Mouse (Mus musculus) cerebral cortex, adult 2 months (tissue): ENCODE measurements around the gene Zfp628.

Experiments
- WGBS: fragments of 180-500 bp; shearing (Covaris S2); methylation state at CpG from one replicate; pipeline ENCODE4 v1.1.7; 2018; 5-methylcytosine and 5-hydroxymethylcytosine counted together

Zfp628 gene

DNA sequence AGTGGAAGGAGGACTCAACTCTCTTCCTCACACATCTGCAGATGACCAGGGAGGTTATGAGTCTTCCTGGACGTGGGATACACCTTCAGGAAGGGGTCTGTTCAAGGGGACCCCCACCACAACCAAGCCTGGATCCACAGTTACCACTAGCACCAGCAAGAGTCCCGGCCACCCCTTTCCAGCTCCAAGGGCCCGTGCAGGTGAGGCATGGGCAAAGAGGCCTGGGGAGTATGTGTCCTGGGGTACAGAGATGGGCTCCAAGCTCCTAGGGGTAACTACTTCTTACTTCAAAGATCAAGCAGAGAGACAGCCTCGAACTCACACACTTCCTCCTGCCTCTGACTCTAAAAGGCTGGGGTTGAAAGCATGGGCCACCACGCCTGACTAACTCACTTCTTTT, 27.7 kb downstream of the Zfp628 start:
- 58% methylated on average over 5 of the region's 5 CpGs for whole genome bisulfite sequencing

GRCm38 (mm10) chr7:4943223-4943815, 28.3 kb downstream of the Zfp628 start:
- WGBS: 12% methylated on average over 15 of the region's 15 CpGs

- WGBS: 32% methylated on average over 2 of the region's 2 CpGs
Measured at GRCm38 (mm10) chr7:4947855-4948254, 32.8 kb downstream of the Zfp628 start.

DNA sequence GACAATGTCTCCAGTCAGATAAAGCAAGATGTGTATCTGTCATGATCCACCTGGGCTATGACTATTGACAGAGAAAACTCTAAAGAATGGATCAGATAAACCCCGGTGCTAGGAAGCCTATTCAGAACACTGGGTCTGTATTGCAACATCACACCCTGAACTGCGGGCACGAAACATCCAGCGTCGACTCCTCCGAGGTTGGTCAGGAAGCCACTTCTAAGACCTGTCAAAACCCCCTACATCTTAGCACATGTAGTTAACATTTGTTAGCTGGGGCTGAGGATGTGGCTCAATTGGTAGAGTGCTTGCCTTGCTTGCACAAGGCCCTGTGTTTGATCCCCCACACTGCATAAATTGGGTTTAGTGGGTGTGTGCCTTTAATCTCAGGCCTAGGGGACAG, 33.4 kb downstream of the Zfp628 start:
- WGBS: 73% methylated on average over 6 of the region's 6 CpGs

DNA sequence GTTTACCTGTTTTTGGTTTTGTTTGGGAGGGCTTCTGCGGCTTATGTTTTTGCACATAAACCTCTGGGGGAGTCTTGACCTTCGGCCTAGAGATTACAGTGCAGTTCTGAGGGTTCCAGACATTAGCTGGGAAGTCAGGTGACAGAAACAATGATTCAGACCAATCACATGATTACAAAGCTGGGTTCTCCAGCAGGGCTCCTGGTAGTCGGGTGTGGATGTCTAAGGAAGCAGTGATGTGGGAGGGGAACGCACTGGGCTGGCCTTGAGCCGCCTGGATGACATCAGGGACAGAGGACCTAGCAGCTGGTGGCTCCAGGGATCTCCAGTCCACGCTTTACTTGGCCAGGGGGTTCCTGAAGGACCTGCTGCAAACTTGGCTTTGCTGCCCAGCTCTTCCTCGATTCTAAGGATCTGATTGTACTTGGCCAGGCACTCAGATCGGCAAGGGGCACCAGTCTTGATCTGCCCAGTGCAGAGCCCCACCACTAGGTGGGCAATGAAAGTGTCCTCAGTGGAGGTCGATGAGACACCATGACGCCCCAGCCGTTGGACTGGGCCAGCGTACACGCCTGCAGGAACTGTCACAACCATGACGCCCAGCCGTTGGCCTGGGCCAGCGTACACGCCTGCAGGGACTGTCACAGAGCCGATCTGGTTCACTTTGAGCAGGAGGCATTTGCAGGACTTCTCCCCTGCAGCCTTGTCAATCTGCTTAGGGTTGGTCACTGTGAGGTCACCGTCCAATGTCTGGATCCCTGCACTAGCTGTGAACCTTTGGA, 35.7 kb downstream of the Zfp628 start:
- WGBS: 84% methylated on average over 19 of the region's 19 CpGs

GRCm38 (mm10) chr7:4953815-4954445, 38.9 kb downstream of the Zfp628 start:
- WGBS: 43% methylated on average over 10 of the region's 10 CpGs

- 90% methylated on average over 10 of the region's 10 CpGs for WGBS
Measured at GRCm38 (mm10) chr7:4957361-4957760, 42.3 kb downstream of the Zfp628 start.

DNA sequence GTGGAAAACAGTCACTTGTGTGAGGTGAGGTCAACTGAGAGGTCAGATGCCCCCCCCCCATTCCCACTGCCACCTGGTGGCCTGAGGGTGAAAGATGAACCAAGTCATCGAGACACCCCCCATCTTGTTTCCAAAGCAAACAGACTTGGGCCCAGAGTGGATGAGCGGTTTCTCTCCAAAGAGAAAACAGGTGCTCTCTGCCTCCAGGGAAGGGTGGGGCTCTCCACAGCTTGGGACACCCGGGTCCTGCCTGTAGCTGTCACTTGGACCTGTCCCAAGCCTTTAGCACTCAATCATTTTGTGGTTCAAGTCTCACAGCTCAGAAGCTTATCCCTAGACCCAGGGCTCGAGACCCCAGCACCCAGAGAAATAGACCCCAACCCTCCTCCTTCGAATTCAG, 48.5 kb downstream of the Zfp628 start:
- WGBS: 79% methylated on average over 5 of the region's 5 CpGs

- WGBS: 9% methylated on average over 10 of the region's 10 CpGs
Measured at GRCm38 (mm10) chr7:4964272-4964671, 49.3 kb downstream of the Zfp628 start, which contains the start of gene Sbk2. Sbk2 (minus strand) TSS chr7:4964406.

DNA sequence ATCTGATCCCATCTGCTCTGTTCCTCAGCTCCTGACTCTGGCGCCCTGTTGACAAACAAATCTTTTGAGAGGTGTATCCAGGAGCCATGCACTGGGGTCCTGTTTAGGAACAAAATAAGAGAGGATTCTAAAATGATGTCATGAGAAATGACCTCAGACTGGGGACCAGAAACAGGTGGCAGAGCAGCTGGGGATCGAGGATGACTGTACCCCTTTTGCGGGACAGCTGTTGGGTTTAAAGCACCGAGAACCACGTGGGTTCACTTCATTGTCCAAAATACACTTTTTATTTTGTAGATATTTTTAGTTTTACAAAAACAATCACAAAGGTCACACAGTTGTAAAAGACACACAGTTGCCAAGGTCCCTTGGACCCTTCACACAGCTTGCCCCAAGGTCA, 50.0 kb downstream of the Zfp628 start:
- 85% methylated on average over 5 of the region's 5 CpGs for WGBS

GRCm38 (mm10) chr7:4971068-4971467, 56.1 kb downstream of the Zfp628 start, which contains the start of gene Sbk3:
Sbk3 (minus strand) TSS chr7:4971168.
- WGBS: 44% methylated on average over 6 of the region's 6 CpGs
